Mouse (Mus musculus) heart, adult 8-10 months (tissue): ENCODE data around the gene Taar5. TPM values are rescaled to one million over a fixed set of nuclear protein-coding genes. Genes with fewer than 3 reads are reported as not detected.

ENCODE experiments used
- DNase-seq: peaks from one replicate; pipeline ENCODE4 v3.0.0; 2022; ENCODE audit warnings: low spot score
- total RNA-seq, 4 experiments: library from RNA; stranded (reverse); gene quantifications; 2 replicates each; pipeline ENCODE4 v1.2.4; 2022

Gene Taar5
- total RNA-seq, 4 experiments from 2014 or later = not detected

- no peak for DNase-seq
Measured at GRCm38 (mm10) chr10:24008143-24008542, 37.6 kb downstream of the Taar5 start.

Other genes with a start within 250 kb of the Taar5 start
- gene Rps12, start 183.4 kb upstream of the Taar5 start, total RNA-seq = 100 to 1,000 TPM; 143 to 253 (median 212) TPM
- gene Slc18b1, start 173.7 kb upstream of the Taar5 start, total RNA-seq = 10 to 100 TPM in 1 of 4 experiments, 1 to 10 TPM in 3; 6.2 to 10.7 (median 7.9) TPM
- gene Vnn3, start 119.2 kb upstream of the Taar5 start, total RNA-seq = under 1 TPM in 3 of 4 experiments, not detected in 1; 0.12 to 0.34 (median 0.16) TPM
- gene Vnn1, start 76.0 kb upstream of the Taar5 start, total RNA-seq = under 1 TPM; 0.25 to 0.72 (median 0.35) TPM
- gene Taar1, start 50.4 kb upstream of the Taar5 start, total RNA-seq = not detected
- gene Taar2, start 32.1 kb upstream of the Taar5 start, total RNA-seq = not detected
- gene Taar3, start 21.1 kb upstream of the Taar5 start, total RNA-seq = not detected
- not detected for gene Taar4, start 10.2 kb upstream of the Taar5 start, total RNA-seq
- gene Taar6, start 14.9 kb downstream of the Taar5 start, total RNA-seq = not detected
- not detected for gene Taar7a, start 22.8 kb downstream of the Taar5 start, total RNA-seq
- not detected for gene Taar7b, start 29.2 kb downstream of the Taar5 start, total RNA-seq
- gene Taar7d, start 56.5 kb downstream of the Taar5 start, total RNA-seq = not detected
- not detected for gene Taar7e, start 66.9 kb downstream of the Taar5 start, total RNA-seq
- gene Taar7f, start 78.8 kb downstream of the Taar5 start, total RNA-seq = not detected
- gene Taar8a, start 105.8 kb downstream of the Taar5 start, total RNA-seq = not detected
- not detected for gene Taar8b, start 121.6 kb downstream of the Taar5 start, total RNA-seq
- not detected for gene Taar8c, start 131.2 kb downstream of the Taar5 start, total RNA-seq
- gene Taar9, start 138.8 kb downstream of the Taar5 start, total RNA-seq = not detected
- 10 to 100 TPM; 41.3 to 54.2 (median 48.0) TPM for gene Stx7, start 178.6 kb downstream of the Taar5 start, total RNA-seq